Mouse (Mus musculus) heart, postnatal 25 days (tissue): ENCODE measurements around the gene Sirt3. TPM values are rescaled to one million over a fixed set of nuclear protein-coding genes. Genes with fewer than 3 reads are reported as not detected.
"Not testable (repeated sequence)": the region's sequence is repeated elsewhere in the genome, so short reads cannot be mapped to it uniquely, and the experiment has no call there.

Experiments used
- DNase-seq: peaks from one replicate; pipeline ENCODE4 v3.0.0; 2022; ENCODE audit warnings: low spot score
- intact Hi-C: fragments of 180-260 bp; cut with DNase I; formaldehyde crosslinking; loops from one replicate; pipeline ENCODE4 v1.15.1; 2025
- total RNA-seq, 2 experiments: library from RNA; stranded (reverse); gene quantifications; 2 replicates each; pipeline ENCODE4 v1.2.3; 2021

Sirt3 gene
- total RNA-seq, 2 experiments from 2014 or later, result 54.3 to 64.0 TPM

GRCm38 (mm10) chr7:140900220-140900619, 18.1 kb upstream of the Sirt3 start, which contains the start of gene Cox8b:
TSS of gene Cox8b (minus strand) at chr7:140900446.
- intact Hi-C loops, result no loop called here

GRCm38 (mm10) chr7:140899121-140899520, 17.0 kb upstream of the Sirt3 start:
- no peak for DNase-seq
- intact Hi-C loops, result no loop called here

More at GRCm38 (mm10) chr7:140900220-140900619, 18.1 kb upstream of the Sirt3 start, which contains the start of gene Cox8b:
- DNase-seq, result no peak

- no peak for DNase-seq
- intact Hi-C loops, result no loop called here
Observed at GRCm38 (mm10) chr7:140897863-140898262, 15.8 kb upstream of the Sirt3 start.

DNA sequence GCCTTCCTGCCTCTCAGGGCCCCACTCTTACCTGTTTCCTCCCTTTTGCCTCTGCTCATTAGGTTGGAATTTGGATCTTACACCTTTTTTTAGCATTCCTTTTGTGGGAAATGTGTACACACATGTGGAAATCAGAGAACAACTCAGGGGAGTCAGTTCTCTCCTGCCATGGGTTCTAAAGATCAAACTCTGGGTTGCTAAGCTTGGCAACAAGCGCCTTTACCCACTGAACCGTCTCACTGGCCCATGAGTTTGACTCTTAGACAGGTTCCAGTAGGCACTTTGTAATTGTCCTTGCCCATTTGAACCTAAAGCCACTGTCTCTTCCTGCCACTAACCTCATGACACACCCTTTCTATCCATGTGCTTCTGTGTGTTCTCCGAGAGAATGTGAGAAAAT, 12.5 kb upstream of the Sirt3 start:
- no peak for DNase-seq
- intact Hi-C loops, result no loop called here

GRCm38 (mm10) chr7:140894031-140894430, 11.9 kb upstream of the Sirt3 start:
- intact Hi-C loops, result no loop called here

DNA sequence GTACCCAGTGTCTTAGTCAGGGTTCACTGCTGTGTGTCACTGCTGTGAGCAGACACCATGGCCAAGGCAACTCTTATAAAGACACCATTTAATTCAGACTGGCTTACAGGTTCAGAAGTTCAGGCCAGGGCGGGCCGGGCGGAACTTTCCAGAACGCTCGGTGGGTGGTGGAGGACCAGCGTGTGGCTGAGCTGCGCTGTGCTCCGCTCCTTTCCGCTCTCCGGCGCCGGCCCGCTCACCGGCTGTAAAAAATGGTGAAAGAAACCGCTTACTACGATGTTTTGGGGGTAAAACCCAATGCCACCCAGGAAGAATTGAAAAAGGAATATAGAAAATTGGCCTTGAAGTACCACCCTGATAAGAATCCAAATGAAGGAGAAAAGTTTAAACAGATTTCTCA, 8.5 kb upstream of the Sirt3 start:
- intact Hi-C loops, DNase-seq: not testable (repeated sequence)

More at GRCm38 (mm10) chr7:140894031-140894430, 11.9 kb upstream of the Sirt3 start:
- no peak for DNase-seq

DNA sequence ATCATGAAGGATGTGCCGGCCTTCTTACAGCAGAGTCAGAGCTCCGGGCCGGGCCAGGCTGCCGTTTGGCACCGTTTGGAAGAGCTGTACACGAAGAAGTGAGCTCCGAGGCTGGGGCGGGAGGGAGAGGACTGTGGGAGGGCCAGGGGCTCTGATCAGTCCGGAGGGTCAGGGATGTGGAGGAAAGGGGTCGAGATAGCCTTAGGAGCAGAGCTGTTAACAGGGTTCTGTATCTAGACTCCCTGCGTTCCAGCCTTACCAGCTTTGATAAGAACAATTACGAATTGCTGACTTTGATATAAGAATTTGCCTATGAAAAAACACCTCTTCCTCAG, 327 bp upstream of the Sirt3 start:
- DNase-seq, result no peak
- intact Hi-C loops, result loop anchor here (1.0 kb wide), 1 partner anchor 25 kb away; the partner anchor contains the start of gene Bet1l

GRCm38 (mm10) chr7:140880865-140881515, 1.1 kb downstream of the Sirt3 start:
- intact Hi-C loops, result no loop called here
- no peak for DNase-seq

DNA sequence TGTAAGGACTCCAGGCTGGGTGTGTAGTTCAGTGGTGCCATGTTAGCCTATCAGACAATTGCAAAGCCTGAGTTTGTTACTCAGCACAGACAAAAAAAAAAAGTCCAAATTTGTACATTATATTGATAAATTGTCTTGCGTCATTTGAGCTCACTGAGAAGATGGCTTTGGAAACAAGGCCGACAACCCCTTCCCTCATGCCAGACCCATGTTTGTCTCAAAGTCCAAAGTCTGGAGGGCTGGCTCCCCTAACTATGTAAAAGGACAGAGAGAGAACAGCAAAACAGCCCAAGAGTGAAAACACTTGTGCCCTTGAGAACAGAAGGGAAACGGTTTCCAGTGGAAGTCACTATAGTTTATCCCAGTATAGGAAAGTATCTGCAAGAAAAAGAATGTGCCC, 1.7 kb downstream of the Sirt3 start:
- intact Hi-C loops, result no loop called here
- DNase-seq, result no peak

GRCm38 (mm10) chr7:140879355-140879754, 2.8 kb downstream of the Sirt3 start:
- intact Hi-C loops, result no loop called here

DNA sequence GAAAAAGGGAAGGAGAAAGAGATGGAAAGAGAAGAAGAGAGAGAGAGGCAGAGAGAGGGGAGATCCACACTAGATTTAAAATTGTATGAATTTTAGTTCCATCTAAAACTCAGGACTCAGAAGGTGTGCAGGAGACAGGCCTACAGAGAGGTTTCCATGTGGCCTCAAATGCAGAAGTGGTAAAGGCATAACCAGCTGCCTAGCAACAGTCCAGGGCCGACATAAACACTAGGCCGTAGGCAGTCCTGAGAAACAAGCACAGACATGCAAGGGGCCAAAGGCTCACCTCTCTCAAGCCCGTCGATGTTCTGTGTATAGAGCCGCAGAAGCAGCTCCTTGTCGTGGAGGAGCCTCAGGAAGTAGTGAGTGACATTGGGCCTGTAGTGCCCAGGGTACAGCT, 4.7 kb downstream of the Sirt3 start:
- no peak for DNase-seq
- intact Hi-C loops, result no loop called here

More at GRCm38 (mm10) chr7:140879355-140879754, 2.8 kb downstream of the Sirt3 start:
- DNase-seq, result no peak

DNA sequence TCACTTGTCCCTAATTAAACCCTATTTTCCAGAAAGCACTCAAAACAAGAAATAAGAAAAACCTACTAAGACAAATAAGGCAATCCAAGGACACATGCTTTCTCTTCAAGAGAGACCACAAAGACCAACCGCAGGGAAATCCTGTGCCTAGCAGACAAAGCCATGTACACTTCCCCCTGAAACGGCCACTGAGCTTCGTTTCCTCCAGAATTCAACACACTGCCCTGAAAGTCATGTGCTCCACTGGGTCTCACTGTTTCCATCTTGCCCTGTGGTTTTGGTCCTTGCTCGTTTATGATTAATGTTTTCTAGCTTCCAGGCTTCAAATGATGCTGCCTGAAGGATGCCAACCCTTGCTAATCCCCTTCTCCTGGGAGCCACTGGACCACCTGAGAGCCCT, 7.9 kb downstream of the Sirt3 start:
- no peak for DNase-seq
- intact Hi-C loops, result no loop called here

DNA sequence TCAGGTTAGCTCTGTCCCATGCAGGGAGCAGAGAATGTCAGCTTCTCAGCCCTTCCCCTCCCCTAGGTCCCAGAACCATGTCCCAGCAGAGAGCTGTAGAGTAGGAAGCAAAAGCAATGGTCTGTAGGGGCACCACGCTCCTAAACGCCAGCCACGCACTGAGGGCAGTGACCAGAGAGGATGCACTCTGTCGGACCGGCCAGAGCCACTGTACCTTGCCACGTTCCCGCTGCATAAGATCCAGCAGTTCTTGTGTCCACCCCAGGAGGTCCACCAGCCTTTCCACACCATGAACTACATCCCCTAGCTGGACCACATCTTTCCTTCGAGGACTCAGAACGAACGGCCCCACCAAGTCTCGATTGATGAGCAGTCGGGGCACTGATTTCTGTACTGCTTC, 17.3 kb downstream of the Sirt3 start:
- DNase-seq, result no peak
- intact Hi-C loops, result no loop called here

- DNase-seq, result no peak
- intact Hi-C loops, result no loop called here
Observed at GRCm38 (mm10) chr7:140860728-140861127, 21.4 kb downstream of the Sirt3 start.

GRCm38 (mm10) chr7:140859997-140860396, 22.1 kb downstream of the Sirt3 start:
- intact Hi-C loops, result no loop called here
- no peak for DNase-seq

GRCm38 (mm10) chr7:140858746-140859145, 23.4 kb downstream of the Sirt3 start:
- intact Hi-C loops, result no loop called here

DNA sequence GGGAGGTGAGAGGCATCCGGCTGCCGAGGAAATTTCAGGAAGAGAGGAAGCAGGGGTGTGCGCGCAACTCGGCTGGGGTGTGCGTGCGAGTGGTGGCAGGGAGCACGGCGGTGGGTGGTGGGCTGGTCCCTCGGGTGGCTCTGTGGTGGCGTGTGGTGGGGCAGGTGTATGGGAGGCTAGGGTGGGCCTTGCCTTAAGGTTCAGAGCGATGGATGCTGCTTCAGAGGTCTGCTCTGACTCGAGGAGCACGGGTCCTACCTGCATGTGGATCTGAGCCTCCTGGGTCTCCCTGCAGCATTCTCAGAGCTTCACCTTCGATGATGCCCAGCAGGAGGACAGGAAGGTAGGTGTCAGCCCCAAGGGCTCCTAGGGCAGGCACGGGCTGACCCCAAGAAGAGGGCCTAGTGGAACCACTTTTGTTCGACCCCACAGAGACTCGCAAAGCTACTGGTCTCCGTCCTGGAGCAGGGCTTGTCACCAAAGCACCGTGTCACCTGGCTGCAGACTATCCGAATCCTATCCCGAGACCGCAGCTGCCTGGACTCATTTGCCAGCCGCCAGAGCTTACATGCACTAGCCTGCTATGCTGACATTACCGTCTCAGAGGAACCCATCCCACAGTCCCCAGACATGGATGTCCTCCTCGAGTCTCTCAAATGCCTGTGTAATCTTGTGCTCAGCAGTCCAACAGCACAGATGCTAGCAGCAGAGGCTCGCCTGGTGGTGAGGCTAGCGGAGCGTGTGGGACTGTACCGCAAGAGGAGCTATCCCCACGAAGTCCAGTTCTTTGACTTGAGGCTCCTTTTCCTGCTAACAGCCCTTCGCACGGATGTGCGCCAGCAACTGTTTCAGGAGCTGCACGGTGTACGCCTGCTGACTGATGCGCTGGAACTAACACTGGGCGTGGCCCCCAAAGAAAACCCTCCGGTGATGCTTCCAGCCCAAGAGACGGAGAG, 24.3 kb downstream of the Sirt3 start, which contains the start of gene Bet1l:
Gene Bet1l (minus strand): TSS at position 28 of the 956 bp plus-strand sequence.
- DNase-seq, result no peak
- intact Hi-C loops, result loop anchor here (1.0 kb wide), 1 partner anchor 24 kb away; the partner anchor contains the start of gene Sirt3

More at GRCm38 (mm10) chr7:140858746-140859145, 23.4 kb downstream of the Sirt3 start:
- no peak for DNase-seq

- DNase-seq, result peak; percentile 89
- intact Hi-C loops, result loop anchor here (1.0 kb wide), 1 partner anchor 25 kb away; the partner anchor contains the start of gene Sirt3
Observed at GRCm38 (mm10) chr7:140856785-140857549, 25.1 kb downstream of the Sirt3 start, which contains the start of gene Ric8a. TSS of gene Ric8a (plus strand) at chr7:140856957.

GRCm38 (mm10) chr7:140855860-140856784, 26.0 kb downstream of the Sirt3 start, which contains the start of gene Gm45785:
TSS of gene Gm45785 (minus strand) at chr7:140856331.
- peak; percentile 82 for DNase-seq
- intact Hi-C loops, result no loop called here
